Mouse (Mus musculus) cerebellum, adult 2 months (tissue): ENCODE results near the gene 1500011B03Rik. TPM values are rescaled to one million over a fixed set of nuclear protein-coding genes. Genes with fewer than 3 reads are reported as not detected.

Experiments
- DNase-seq, 2 experiments: peaks; one replicate each; pipeline ENCODE4 v3.0.0; 2021
- H3K27ac ChIP-seq: fragments of 200-500 bp; 2 replicates; pipeline ENCODE4 v1.5.1; 2012; ENCODE audit warnings: low read length, control low read depth, inconsistent platforms; ENCODE audit not compliant: insufficient read depth
- H3K27me3 ChIP-seq: fragments of 200-500 bp; 2 replicates; pipeline ENCODE4 v1.6.1; 2012; ENCODE audit warnings: inconsistent platforms, mild to moderate bottlenecking, low read length, moderate library complexity; ENCODE audit not compliant: control insufficient read depth, insufficient read depth
- H3K4me1 ChIP-seq: fragments of 200-500 bp; 2 replicates; pipeline ENCODE4 v1.6.1; 2011; ENCODE audit warnings: low read length; ENCODE audit not compliant: control insufficient read depth, insufficient read depth
- H3K4me3 ChIP-seq: fragments of 200-500 bp; replicated peaks from 2 replicates; pipeline ENCODE3; 2011; ENCODE audit warnings: mild to moderate bottlenecking, low read depth, low read length, control low read depth; ENCODE audit not compliant: insufficient read depth
- CTCF ChIP-seq: fragments of 200-500 bp; IDR thresholded peaks from 2 replicates; pipeline ENCODE4 v1.5.1; 2011; ENCODE audit warnings: low read depth, mild to moderate bottlenecking, control low read depth, low read length, moderate library complexity, borderline replicate concordance; ENCODE audit not compliant: insufficient read depth
- POLR2A ChIP-seq: fragments of 200-500 bp; IDR thresholded peaks from 2 replicates; pipeline ENCODE4 v1.6.1; 2011; ENCODE audit warnings: low read length, control low read depth, borderline replicate concordance; ENCODE audit not compliant: insufficient read depth
- WGBS: fragments of 180-500 bp; shearing (Covaris S2); methylation state at CpG from one replicate; pipeline ENCODE4 v1.1.7; 2018; 5-methylcytosine and 5-hydroxymethylcytosine counted together
- polyA plus RNA-seq: library from polyadenylated mRNA; depleted of rRNA; stranded (reverse); fragments of >200 nt; gene quantifications from 2 replicates; pipeline ENCODE4 v1.2.3, GENCODE M21; 2012; rRNA removed

Gene 1500011B03Rik
- polyA plus RNA-seq, 1 experiment, result 230 TPM

DNA sequence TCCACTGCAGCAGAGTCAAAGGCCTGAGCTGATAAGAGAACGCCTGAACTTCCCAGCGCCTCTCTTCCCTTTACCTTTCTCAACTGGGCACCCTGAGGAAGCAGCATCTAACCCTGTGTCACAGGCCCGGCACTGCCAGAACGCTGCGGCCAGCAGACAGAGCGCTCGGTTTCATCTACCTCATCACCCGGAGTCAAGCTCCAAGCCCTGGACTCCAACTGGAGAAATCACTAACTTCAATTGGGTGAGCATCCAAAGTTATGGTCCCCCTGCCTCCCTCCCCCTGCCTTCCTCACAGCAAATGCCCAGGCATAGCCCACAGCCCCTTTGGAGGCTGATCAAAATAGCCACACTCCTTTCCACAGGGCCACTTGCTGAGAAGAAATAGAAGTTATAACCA, 56.6 kb downstream of the 1500011B03Rik start:
- TF ChIP-seq CTCF (no peak), POLR2A (no peak)

GRCm38 (mm10) chr5:114764812-114765735, 58.2 kb downstream of the 1500011B03Rik start:
- DNase-seq, result peak; percentile 84 to 91
- TF ChIP-seq CTCF (peak; percentile 67), POLR2A (0 out of 2 replicates have a peak, but pooled peaks have one; percentile 1)
- peak overlapping the region; percentile 82 for H3K27ac ChIP-seq
- no peak overlapping the region for H3K4me3 ChIP-seq
- 10% methylated on average over 18 of the region's 18 CpGs for WGBS
- H3K4me1 ChIP-seq, result peaks cover 40% of the 10 kb centered on the region
- H3K27me3 ChIP-seq, result no peaks in the 10 kb centered on the region

More for the DNA sequence above, 56.6 kb downstream of the 1500011B03Rik start:
- peak overlapping the region; percentile 30 for H3K27ac ChIP-seq
- peaks cover 44% of the 10 kb centered on the region for H3K4me1 ChIP-seq
- peak in 1 of 2 experiments; percentile 62 for DNase-seq
- WGBS, result 41% methylated on average over 8 of the region's 8 CpGs
- H3K27me3 ChIP-seq, result no peaks in the 10 kb centered on the region
- no peak overlapping the region for H3K4me3 ChIP-seq

- Histone ChIP-seq H3K4me1 (peaks cover 32% of the 10 kb centered on the region), H3K27me3 (no peaks in the 10 kb centered on the region), H3K4me3 (no peak overlapping the region), H3K27ac (peak overlapping the region; percentile 4; the same call in 1 of the 2 replicates)
- 71% methylated on average over 8 of the region's 8 CpGs for WGBS
- no peak for TF ChIP-seq CTCF
- no peak for TF ChIP-seq POLR2A
- no peak for DNase-seq
Measured at GRCm38 (mm10) chr5:114761980-114762379, 61.3 kb downstream of the 1500011B03Rik start.

GRCm38 (mm10) chr5:114759536-114760090, 63.7 kb downstream of the 1500011B03Rik start:
- Histone ChIP-seq H3K27me3 (no peaks in the 10 kb centered on the region), H3K27ac (no peak overlapping the region), H3K4me3 (no peak overlapping the region), H3K4me1 (peaks cover 21% of the 10 kb centered on the region)
- WGBS, result 60% methylated on average over 5 of the region's 5 CpGs
- TF ChIP-seq CTCF (no peak), POLR2A (no peak)
- no peak for DNase-seq

Other genes with a start within 250 kb of the 1500011B03Rik start
- 3.0 and 5.5 TPM in 2 replicates for gene Trpv4, start 165.0 kb downstream of the 1500011B03Rik start, polyA plus RNA-seq
- gene Gltp, start 132.5 kb downstream of the 1500011B03Rik start, polyA plus RNA-seq, result 79.3 and 87.5 TPM in 2 replicates
- 33.9 and 35.5 TPM in 2 replicates for gene Tchp, start 115.7 kb downstream of the 1500011B03Rik start, polyA plus RNA-seq
- 61.6 and 62.1 TPM in 2 replicates for gene Ankrd13a, start 48.8 kb downstream of the 1500011B03Rik start, polyA plus RNA-seq
- 96.5 and 107 TPM in 2 replicates for gene Git2, start 48.0 kb downstream of the 1500011B03Rik start, polyA plus RNA-seq
- not detected in 2 replicates for gene 4930519G04Rik, start 30.2 kb upstream of the 1500011B03Rik start, polyA plus RNA-seq
- gene Gm9936, start 35.2 kb upstream of the 1500011B03Rik start, polyA plus RNA-seq, result 0.16 TPM in 2 replicates
- gene Oasl2, start 73.5 kb upstream of the 1500011B03Rik start, polyA plus RNA-seq, result 5.3 and 6.9 TPM in 2 replicates
- gene Oasl1, start 99.8 kb upstream of the 1500011B03Rik start, polyA plus RNA-seq, result 0.36 and 0.46 TPM in 2 replicates
- gene 2210016L21Rik, start 118.7 kb upstream of the 1500011B03Rik start, polyA plus RNA-seq, result 137 and 141 TPM in 2 replicates
- gene Hnf1a, start 147.6 kb upstream of the 1500011B03Rik start, polyA plus RNA-seq, result 0.05 TPM in 1 of 2 replicates, not detected in the other
- gene Sppl3, start 187.7 kb upstream of the 1500011B03Rik start, polyA plus RNA-seq, result 64.2 and 65.0 TPM in 2 replicates